In genomic region chr2:52944594-52944993, GRCm38 (mm10) we compare ENCODE assay signal across 28 mouse cellular contexts.
DNase-seq lines count a peak whose midpoint lies in the region; ATAC-seq and TF ChIP-seq lines count a peak whose summit lies in the region.
"Had no signal": no experiment of that assay in that cellular context is flagged by ENCODE, and none has a peak within 500 bp of the region (broad histone marks: within the 10 kb centered on the region; RNA-seq: fewer than 3 reads in every experiment).

No protein-coding gene starts in this region.

- peak overlapping the region; percentile 47; the same call in 1 of the 2 replicates for H3K27ac ChIP-seq in kidney, adult 2 months (ENCODE audit: insufficient read depth, low read depth, low read length)
- H3K27ac ChIP-seq in left cerebral cortex, adult 2 months, result peak overlapping the region; percentile 24; the same call in 1 of the 2 replicates
- peak overlapping the region; percentile 86 for H3K27ac ChIP-seq in neural tube, embryonic 13.5 days (replicated peaks)
- H3K27ac ChIP-seq: limb, embryonic 10.5 days; limb, embryonic 15.5 days; liver, embryonic 14.5 days; neural tube, embryonic 12.5 days; stomach, postnatal 0 days had no signal

- peaks cover 5% of the 10 kb centered on the region for H3K4me1 ChIP-seq in kidney, adult 2 months (ENCODE audit: control insufficient read depth, insufficient read depth, low read length)
- peaks cover 42% of the 10 kb centered on the region for H3K4me1 ChIP-seq in neural tube, embryonic 13.5 days (replicated peaks)

- WGBS in kidney, adult 2 months, result 64% methylated on average over 5 of the region's 5 CpGs
- whole genome bisulfite sequencing in neural tube, embryonic 13.5 days, result 89% methylated on average over 5 of the region's 5 CpGs

- no peak for TF ChIP-seq CTCF in kidney, adult 2 months (conservative IDR thresholded peaks at IDR 0.05; ENCODE audit: insufficient read depth, insufficient read length, low read depth, low read length)
- TF ChIP-seq CTCF in left cerebral cortex, adult 2 months (IDR thresholded peaks at IDR 0.05), result no peak

- H3K9ac ChIP-seq in neural tube, embryonic 13.5 days, result no peak overlapping the region
- H3K9ac ChIP-seq: hindbrain, embryonic 12.5 days; limb, embryonic 15.5 days; liver, embryonic 14.5 days; neural tube, embryonic 12.5 days had no signal

- H3K27me3 ChIP-seq in kidney, adult 2 months (replicated peaks; ENCODE audit: control insufficient read depth, insufficient read depth, low read length), result no peaks in the 10 kb centered on the region
- no peaks in the 10 kb centered on the region for H3K27me3 ChIP-seq in neural tube, embryonic 13.5 days
- H3K27me3 ChIP-seq: hindbrain, embryonic 12.5 days; limb, embryonic 15.5 days; neural tube, embryonic 12.5 days had no signal

- ATAC-seq in neural tube, embryonic 13.5 days (ENCODE audit: low read depth), result peak; percentile 44; the same call in 1 of the 2 replicates
- ATAC-seq: CD4-positive, CD25-positive, alpha-beta regulatory T cell, adult 4 months; forebrain, embryonic 16.5 days; intestine, embryonic 16.5 days had no signal

- H3K4me2 ChIP-seq in neural tube, embryonic 13.5 days, result no peak overlapping the region
- H3K4me2 ChIP-seq: hindbrain, embryonic 12.5 days; limb, embryonic 15.5 days; neural tube, embryonic 12.5 days had no signal

- H3K4me3 ChIP-seq in kidney, adult 2 months (ENCODE audit: insufficient read depth, low read depth, low read length), result no peak overlapping the region
- H3K4me3 ChIP-seq in left cerebral cortex, adult 2 months, result no peak overlapping the region
- no peak overlapping the region for H3K4me3 ChIP-seq in neural tube, embryonic 13.5 days
- H3K4me3 ChIP-seq: erythroblast, embryonic 14.5 days; hindbrain, embryonic 12.5 days; limb, embryonic 10.5 days; limb, embryonic 15.5 days; midbrain, embryonic 10.5 days; neural tube, embryonic 12.5 days had no signal

- no peaks in the 10 kb centered on the region for H3K36me3 ChIP-seq in kidney, adult 2 months (ENCODE audit: control insufficient read depth, insufficient read depth, low read length)
- H3K36me3 ChIP-seq in neural tube, embryonic 13.5 days, result no peaks in the 10 kb centered on the region
- H3K36me3 ChIP-seq: hindbrain, embryonic 12.5 days; limb, embryonic 15.5 days; neural tube, embryonic 12.5 days had no signal

- DNase-seq in adrenal gland, postnatal 14 days, result peak; percentile 60
- DNase-seq in adrenal gland, adult 18-20 months (ENCODE audit: low spot score in 2 of 2), result no peak
- peak; percentile 31 for DNase-seq in kidney, adult 2 months
- no peak for DNase-seq in kidney, postnatal 4 days
- no peak for DNase-seq in left cerebral cortex, adult 2 months (ENCODE audit: extremely low spot score in 1 of 2, low spot score in 2 of 2)
- DNase-seq in left cerebral cortex, adult 8-10 months (ENCODE audit: low spot score in 2 of 2), result no peak
- no peak for DNase-seq in neural tube, embryonic 10.5 days (ENCODE audit: extremely low spot score, low spot score)
- DNase-seq: adrenal gland, adult 8-10 months; gastrocnemius, postnatal 10 days; heart, postnatal 14 days; kidney, postnatal 10 days; lung, adult 2 months; lung, postnatal 14 days; right cerebral cortex, postnatal 4 days; thymus, adult 18-20 months; thymus, postnatal 25 days had no signal

- H3K9me3 ChIP-seq in neural tube, embryonic 13.5 days, result no peaks in the 10 kb centered on the region
- H3K9me3 ChIP-seq: hindbrain, embryonic 12.5 days; limb, embryonic 10.5 days; limb, embryonic 15.5 days; neural tube, embryonic 12.5 days had no signal

- TF ChIP-seq POLR2A in kidney, adult 2 months (IDR thresholded peaks at IDR 0.05; ENCODE audit: low read depth, low read length), result no peak

- intact Hi-C loops in left cerebral cortex, adult 2 months (cut with DNase I), result no loop called here

Comparison
In these comparisons a context has a peak if more than half of its experiments do, and no peak if none do; other contexts are left out.
1. DNase-seq: peak in adrenal gland, postnatal 14 days (single experiment) and kidney, adult 2 months (single experiment); none in adrenal gland, adult 18-20 months (0 of 2), kidney, postnatal 4 days (0 of 2), left cerebral cortex, adult 2 months (0 of 2), left cerebral cortex, adult 8-10 months (0 of 2) and neural tube, embryonic 10.5 days (single experiment).
2. H3K27ac ChIP-seq: peak in every context shown above with its lines; median percentile 86 in neural tube, embryonic 13.5 days; 47 in kidney, adult 2 months; 24 in left cerebral cortex, adult 2 months.